Mouse (Mus musculus): ENCODE measurements around the gene Sox6.

Gene Sox6

GRCm38 (mm10) chr7:115830366-115830765 is 208.2 kb downstream of the Sox6 start:
- DNase-seq (ENCODE audit: low spot score): no peak

- peak; percentile 72 for DNase-seq (ENCODE audit: low spot score)
These were observed 208.8 kb downstream of the Sox6 start for GRCm38 (mm10) chr7:115829756-115830155.

GRCm38 (mm10) chr7:115829260-115829659 is 209.3 kb downstream of the Sox6 start:
- no peak for DNase-seq (ENCODE audit: low spot score)

GRCm38 (mm10) chr7:115825295-115825694 is 213.3 kb downstream of the Sox6 start:
- DNase-seq (ENCODE audit: low spot score): no peak

- DNase-seq (ENCODE audit: low spot score): peak; percentile 63
These were observed 213.9 kb downstream of the Sox6 start for GRCm38 (mm10) chr7:115824621-115825256.

GRCm38 (mm10) chr7:115819136-115819535 is 219.5 kb downstream of the Sox6 start:
- no peak for DNase-seq (ENCODE audit: low spot score)

GRCm38 (mm10) chr7:115803256-115803655 is 235.3 kb downstream of the Sox6 start:
- DNase-seq (ENCODE audit: low spot score): no peak

- DNase-seq (ENCODE audit: low spot score): no peak
These were observed 244.3 kb downstream of the Sox6 start for GRCm38 (mm10) chr7:115794139-115794858.

GRCm38 (mm10) chr7:115792841-115793240 is 245.8 kb downstream of the Sox6 start:
- DNase-seq (ENCODE audit: low spot score): no peak

GRCm38 (mm10) chr7:115789116-115789823 is 249.3 kb downstream of the Sox6 start:
- DNase-seq (ENCODE audit: low spot score): no peak

- DNase-seq (ENCODE audit: low spot score): no peak
These were observed 254.3 kb downstream of the Sox6 start for GRCm38 (mm10) chr7:115783982-115784917.

- no peak for DNase-seq (ENCODE audit: low spot score)
These were observed 258.4 kb downstream of the Sox6 start for GRCm38 (mm10) chr7:115780148-115780547.

GRCm38 (mm10) chr7:115779544-115779943 is 259.1 kb downstream of the Sox6 start:
- no peak for DNase-seq (ENCODE audit: low spot score)

GRCm38 (mm10) chr7:115776736-115777135 is 261.9 kb downstream of the Sox6 start:
- DNase-seq (ENCODE audit: low spot score): peak; percentile 22

GRCm38 (mm10) chr7:115776324-115776723 is 262.3 kb downstream of the Sox6 start:
- no peak for DNase-seq (ENCODE audit: low spot score)

GRCm38 (mm10) chr7:115766316-115766715 is 272.3 kb downstream of the Sox6 start:
- no peak for DNase-seq (ENCODE audit: low spot score)

- no peak for DNase-seq (ENCODE audit: low spot score)
These were observed 274.7 kb downstream of the Sox6 start for GRCm38 (mm10) chr7:115763851-115764250.

- no peak for DNase-seq (ENCODE audit: low spot score)
These were observed 280.4 kb downstream of the Sox6 start for GRCm38 (mm10) chr7:115758172-115758571.

GRCm38 (mm10) chr7:115755272-115755671 is 283.3 kb downstream of the Sox6 start:
- DNase-seq (ENCODE audit: low spot score): no peak

- no peak for DNase-seq (ENCODE audit: low spot score)
These were observed 284.4 kb downstream of the Sox6 start for GRCm38 (mm10) chr7:115754216-115754615.

- peak; percentile 25 for DNase-seq (ENCODE audit: low spot score)
These were observed 286.4 kb downstream of the Sox6 start for GRCm38 (mm10) chr7:115752121-115752634.

- DNase-seq (ENCODE audit: low spot score): peak; percentile 20
These were observed 287.5 kb downstream of the Sox6 start for GRCm38 (mm10) chr7:115751083-115751482.

All from embryo, embryonic 10 days (tissue).